Mouse (Mus musculus) small intestine, adult 2 months (tissue): Measurements from ENCODE around the gene Nexn.
"Not testable (repeated sequence)": the region's sequence is repeated elsewhere in the genome, so short reads cannot be mapped to it uniquely, and the experiment has no call there.

Experiments
- CTCF ChIP-seq: fragments of 200-500 bp; IDR thresholded peaks from 2 replicates; pipeline ENCODE4 v1.5.1; 2012; ENCODE audit warnings: low read depth, mild to moderate bottlenecking, control low read depth, inconsistent platforms, low read length, moderate library complexity, mixed read lengths; ENCODE audit not compliant: insufficient replicate concordance, insufficient read length; ENCODE audit errors: extremely low read depth
- POLR2A ChIP-seq: fragments of 200-500 bp; IDR thresholded peaks from 2 replicates; pipeline ENCODE4 v1.6.1; 2012; ENCODE audit warnings: low read depth, mild to moderate bottlenecking, control low read depth, inconsistent platforms, low read length, moderate library complexity

- not testable (repeated sequence) for TF ChIP-seq CTCF, POLR2A
Observed at GRCm38 (mm10) chr3:152314666-152315065, 48.5 kb upstream of the Nexn start.
